Mouse (Mus musculus) spleen, adult 12 weeks (tissue): ENCODE measurements around the gene Sdk2.

Source experiments
- DNase-seq: peaks from one replicate; pipeline ENCODE4 v3.0.0; 2022; ENCODE audit warnings: low spot score

Gene Sdk2

GRCm38 (mm10) chr11:113742998-113743397, 323.8 kb downstream of the Sdk2 start:
- no peak for DNase-seq

- no peak for DNase-seq
Observed at GRCm38 (mm10) chr11:113740100-113740499, 326.7 kb downstream of the Sdk2 start.

- DNase-seq, result no peak
Observed at GRCm38 (mm10) chr11:113739213-113739612, 327.6 kb downstream of the Sdk2 start.

- no peak for DNase-seq
Observed at GRCm38 (mm10) chr11:113737912-113738311, 328.9 kb downstream of the Sdk2 start.

GRCm38 (mm10) chr11:113737553-113737854, 329.3 kb downstream of the Sdk2 start:
- DNase-seq, result no peak

GRCm38 (mm10) chr11:113736848-113737552, 329.8 kb downstream of the Sdk2 start:
- no peak for DNase-seq

- DNase-seq, result no peak
Observed at GRCm38 (mm10) chr11:113735151-113735550, 331.7 kb downstream of the Sdk2 start.

- DNase-seq, result no peak
Observed at GRCm38 (mm10) chr11:113733631-113734364, 333.0 kb downstream of the Sdk2 start.

- DNase-seq, result no peak
Observed at GRCm38 (mm10) chr11:113731945-113732612, 334.8 kb downstream of the Sdk2 start.

- DNase-seq, result no peak
Observed at GRCm38 (mm10) chr11:113730879-113731278, 336.0 kb downstream of the Sdk2 start.

- DNase-seq, result no peak
Observed at GRCm38 (mm10) chr11:113729917-113730316, 336.9 kb downstream of the Sdk2 start.

- no peak for DNase-seq
Observed at GRCm38 (mm10) chr11:113729239-113729638, 337.6 kb downstream of the Sdk2 start.

GRCm38 (mm10) chr11:113727992-113728391, 338.9 kb downstream of the Sdk2 start:
- DNase-seq, result no peak

GRCm38 (mm10) chr11:113726994-113727888, 339.6 kb downstream of the Sdk2 start:
- no peak for DNase-seq
